Mouse (Mus musculus): ENCODE results near the gene Ppp2r1b.

The Ppp2r1b gene

DNA sequence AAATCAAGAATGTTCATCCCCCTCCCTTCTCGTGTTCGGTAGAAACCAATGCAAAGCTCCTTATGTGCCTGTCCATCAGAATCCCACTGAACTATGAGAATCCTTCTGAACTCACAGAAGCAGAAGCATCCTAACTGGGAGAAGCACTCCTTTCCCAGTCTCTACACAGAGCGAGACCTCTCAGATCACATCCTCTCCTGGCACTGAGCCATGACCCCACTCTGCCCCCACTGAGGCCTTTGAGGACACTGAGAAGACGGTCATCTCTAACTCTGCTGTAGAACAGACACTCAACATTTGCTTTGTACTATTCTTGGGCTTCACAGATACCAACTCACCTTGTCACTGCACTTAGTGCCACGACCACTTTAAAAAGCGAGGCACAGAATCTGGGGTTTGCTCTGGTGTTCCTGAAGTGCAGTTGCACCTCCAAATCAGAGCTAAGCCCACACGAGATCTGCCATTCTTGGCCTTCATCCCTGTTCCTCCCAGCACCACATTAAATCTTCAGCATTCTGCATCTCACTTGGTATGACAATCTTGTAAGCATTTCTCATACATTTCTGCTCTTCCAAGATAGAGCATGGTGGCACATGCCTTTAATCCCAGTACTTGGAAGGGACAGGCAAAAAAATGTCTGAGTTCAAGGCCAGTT is 66.9 kb downstream of the Ppp2r1b start:
- DNase-seq (ENCODE audit: low read depth) = no peak

DNA sequence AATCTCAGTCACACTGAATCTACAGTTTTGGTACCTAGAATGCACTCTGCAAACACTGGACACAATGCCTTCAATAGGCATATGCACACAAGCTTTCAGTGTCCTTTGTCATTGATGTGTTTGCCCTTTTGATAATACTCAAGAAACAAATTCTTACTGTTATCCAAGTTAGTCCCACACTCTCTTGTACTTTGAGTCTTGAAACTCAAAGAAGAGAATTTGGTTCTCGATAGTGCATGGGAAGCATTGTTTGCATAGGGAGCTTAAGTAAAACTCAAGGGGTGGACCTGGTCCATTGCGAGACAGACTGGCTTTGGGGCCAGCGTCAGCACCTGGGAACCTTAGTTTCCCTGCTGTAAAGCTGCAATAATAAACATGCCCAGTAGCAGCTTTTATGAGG is 73.0 kb downstream of the Ppp2r1b start:
- no peak for DNase-seq (ENCODE audit: low read depth)

DNA sequence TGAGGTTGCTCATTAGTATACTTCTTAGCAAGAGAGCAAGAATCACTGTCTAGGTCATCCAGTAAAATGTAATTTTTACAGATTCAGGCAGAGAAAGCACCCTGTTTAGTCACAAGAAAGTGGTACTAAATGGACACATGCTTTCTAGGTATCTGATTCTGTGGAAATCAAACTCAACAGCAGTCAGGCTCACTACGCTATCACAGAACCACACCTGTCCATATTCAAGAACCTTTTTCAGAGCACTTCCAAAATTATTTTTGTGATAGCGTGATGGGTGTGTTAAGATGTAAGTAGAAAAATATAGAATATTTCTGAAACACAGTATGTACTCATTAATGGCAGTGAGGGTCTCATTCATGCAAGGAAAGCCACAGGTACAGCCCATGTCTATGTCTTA is 74.5 kb downstream of the Ppp2r1b start:
- no peak for DNase-seq (ENCODE audit: low read depth)

DNA sequence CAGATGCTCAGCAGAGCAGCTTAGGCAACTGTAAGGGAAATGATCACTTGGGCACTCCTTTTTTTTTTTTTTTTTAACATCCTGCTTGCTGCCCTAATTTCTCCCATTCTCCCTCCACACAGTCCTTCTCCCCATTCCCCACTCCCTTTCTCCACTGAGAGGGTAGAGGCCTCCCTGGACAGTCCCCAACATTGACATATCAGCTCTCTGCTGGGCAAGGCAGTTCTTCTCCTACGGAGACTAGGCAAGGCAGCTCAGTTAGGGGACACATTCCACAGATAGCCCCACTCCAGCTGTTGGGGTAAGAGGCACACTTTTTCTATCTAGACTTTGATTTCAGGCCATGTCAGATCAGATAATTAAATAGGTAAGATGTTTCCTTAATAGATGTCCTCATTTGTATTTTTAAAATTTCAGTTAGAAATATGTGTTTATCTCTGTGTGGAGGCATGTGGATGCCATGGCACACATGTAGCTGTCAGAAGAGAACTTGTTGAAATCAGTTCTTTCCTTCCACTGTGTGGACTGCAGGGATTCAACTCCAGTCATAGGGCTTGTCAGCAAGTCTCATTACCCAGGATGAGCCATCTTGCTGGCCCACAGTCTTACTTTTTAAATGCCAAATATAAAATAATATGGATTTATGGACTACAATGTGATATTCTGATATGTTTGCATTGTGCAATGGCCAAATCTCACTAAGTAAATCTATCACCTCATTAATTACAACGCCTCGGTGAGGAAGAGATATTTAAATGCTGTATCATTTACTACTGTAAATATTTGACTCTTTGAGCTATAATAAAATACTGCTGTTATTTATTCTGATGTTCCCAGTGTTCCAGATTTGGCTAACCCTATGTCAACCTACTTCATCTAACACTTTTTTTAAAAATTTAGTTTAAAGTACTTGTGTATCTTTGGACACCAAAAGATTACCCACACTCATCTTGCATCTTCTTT is 76.1 kb downstream of the Ppp2r1b start:
- DNase-seq (ENCODE audit: low read depth) = no peak

DNA sequence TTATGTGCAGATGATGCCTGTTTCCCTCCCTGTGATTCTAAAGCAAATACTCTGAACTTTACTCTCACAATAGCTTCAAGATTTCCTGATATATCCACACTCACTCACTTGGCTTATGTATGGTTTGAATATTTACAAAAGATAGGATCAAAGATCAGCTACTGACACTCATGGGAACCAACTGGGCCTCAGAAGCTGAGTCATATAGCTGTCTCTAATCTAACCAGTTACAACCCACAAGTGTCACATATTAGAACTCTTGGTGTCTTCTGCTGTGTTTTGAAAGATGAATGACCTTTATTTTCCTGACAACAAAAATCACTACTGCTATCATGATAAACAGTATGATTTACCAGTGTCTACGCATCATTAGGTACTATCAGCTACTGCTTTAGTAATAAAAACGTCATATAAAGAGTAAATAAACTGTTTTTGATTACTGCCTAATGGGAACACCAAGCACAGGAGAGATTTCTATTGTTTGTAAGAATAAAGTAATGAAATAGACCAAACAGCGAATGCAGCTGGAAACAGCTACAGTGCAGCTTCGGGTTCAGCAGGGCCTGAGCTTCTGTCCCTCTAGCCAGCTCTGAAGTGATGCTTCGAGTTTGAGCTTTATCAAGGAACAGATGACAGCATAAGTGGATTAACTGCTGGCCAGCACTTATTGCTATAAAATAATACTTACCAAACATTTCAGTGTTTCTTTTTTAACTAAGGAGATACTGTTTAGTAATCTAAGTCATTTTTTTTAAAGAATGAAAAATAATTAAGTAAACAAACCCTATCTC is 77.5 kb downstream of the Ppp2r1b start:
- peak; percentile 47 for DNase-seq (ENCODE audit: low read depth)

DNA sequence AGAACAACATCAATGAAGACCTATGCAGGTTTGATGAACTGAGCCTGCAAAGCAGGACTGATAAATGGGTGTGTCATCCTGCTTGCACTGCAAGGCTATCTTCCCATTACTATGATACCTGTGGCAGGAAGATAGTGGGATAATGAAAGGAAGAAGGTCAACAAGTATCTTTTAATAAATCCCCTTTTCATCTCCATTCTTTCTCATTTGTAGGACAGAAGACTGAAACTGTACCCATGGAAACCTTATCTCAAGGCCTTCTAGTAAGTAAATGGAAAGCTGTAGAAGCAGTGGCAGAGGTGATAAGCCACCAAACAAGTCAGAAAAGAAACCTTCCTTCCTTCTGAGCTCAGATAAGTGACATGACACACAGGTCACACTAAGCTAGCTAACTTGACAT is 79.4 kb downstream of the Ppp2r1b start:
- DNase-seq (ENCODE audit: low read depth) = peak; percentile 33

DNA sequence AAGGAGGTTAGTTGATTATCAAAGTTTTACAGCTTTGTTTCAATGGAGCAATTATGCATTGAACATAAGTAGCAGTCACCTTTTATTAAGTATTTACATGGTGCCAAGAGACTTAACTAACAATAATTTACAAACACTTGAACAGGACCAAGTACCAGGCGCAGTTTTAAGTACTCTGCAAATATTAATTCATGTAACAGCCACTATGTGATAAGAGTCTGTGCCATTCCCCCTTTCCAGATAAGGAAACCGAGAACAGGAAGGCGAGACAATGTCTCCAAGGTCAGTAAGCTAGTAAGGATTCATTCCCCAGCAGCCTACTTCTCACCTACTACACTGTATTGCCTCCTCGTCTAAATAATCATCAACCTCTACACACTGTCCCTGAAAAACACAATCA is 80.7 kb downstream of the Ppp2r1b start:
- DNase-seq (ENCODE audit: low read depth) = no peak

DNA sequence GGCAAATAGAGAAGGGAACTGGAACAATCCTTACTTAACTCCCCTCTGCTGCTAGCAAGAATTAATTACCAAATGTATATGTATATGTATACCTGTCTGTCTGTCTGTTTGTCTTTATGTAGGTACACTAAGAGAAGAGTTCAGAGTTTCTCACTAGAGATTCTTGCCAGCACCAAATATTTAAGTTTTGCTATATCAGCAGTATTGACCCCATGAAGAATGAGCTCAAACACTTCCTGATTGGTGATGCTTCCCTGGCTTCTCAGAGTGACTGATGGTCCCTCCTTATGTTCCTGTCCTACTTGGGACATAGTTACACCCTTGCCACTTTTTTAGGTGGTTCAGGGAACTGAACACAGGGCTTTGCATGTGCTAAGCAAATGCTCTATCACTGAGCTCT is 84.9 kb downstream of the Ppp2r1b start:
- no peak for DNase-seq (ENCODE audit: low read depth)

DNA sequence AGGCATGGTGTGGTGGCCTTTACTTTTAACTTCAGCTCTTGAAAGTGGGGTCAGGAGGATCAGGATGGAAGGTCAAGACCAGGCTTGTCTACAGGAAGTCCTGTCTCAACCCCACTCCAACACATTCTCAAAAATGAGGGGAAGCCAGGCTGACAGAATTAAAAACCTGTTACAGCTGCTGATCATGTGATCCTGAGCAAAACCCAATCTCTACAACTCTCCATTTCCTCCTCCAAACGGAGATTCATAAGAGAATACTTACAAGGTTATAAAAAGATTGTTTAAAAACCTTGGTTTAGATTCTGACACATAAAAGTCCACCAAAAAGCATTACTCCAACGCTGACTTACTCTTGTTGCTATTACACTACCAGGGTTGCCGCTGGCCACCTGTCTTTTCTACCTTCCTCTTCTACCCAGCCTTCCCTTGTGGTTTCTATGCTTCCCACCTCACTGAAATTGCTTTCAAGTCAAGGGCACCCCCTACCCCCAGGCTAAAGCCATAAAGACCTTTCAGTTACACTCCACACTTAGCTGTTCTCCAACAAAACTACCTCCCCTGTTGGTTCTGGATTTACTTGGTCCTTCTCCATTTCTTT is 96.8 kb downstream of the Ppp2r1b start:
- DNase-seq (ENCODE audit: low read depth) = peak; percentile 65

DNA sequence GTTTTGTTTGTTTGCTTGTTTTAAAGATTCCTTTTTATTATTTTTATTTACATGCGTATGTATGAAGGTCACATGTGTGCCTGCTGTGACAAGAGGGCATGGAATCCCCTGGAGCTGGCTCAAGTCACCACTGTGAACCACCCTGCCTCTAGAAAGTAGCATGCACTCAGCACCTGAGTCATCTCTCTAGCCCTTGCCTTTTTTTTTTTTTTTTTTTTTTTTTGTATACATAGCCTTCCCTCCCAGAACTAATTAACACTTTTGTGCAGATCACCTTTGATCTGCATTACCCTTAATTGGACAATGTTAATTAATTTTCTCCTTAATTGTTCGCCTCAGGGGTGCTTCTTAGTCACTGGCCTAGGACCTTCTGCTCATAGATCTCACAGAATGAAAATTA is 97.6 kb downstream of the Ppp2r1b start:
- no peak for DNase-seq (ENCODE audit: low read depth)
